ENCODE assay signal across 8 mouse cellular contexts in the genomic region with DNA sequence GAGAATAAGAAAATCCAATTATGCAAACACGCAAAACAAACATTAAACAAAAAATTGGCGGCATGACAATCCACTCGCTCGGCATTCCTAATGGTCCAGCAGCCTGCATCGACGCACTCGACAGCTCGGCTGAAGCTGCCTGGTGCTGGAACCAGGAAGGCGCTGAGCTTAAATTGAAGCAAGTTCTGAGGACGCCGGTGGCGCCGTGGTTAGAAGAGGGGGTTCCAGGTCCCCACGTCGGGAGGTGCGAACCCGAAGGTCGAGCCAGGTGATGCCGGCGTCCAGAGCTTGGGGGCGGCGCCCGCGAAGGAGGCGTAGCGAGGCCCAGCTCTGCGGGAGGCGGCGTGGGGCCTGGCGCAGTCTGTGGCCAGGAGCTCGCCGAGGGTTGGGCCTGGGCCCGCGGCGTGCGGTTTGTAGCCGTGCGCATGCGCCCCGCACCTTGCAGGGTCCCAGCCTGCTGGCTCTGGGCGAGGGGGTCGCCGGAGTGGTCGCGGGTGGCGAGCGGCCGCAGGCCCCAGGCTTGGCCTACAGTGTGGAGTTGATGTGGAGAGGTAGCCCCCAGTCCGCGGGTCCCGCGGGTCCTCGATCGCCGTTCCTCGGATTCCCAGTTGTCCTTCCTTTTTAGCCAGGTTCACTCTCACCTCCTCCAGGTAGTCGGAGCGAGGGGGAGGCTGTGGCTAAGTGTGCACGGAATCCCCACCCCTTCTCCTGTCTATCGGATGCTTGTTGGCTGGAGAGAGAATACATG. TPM values are rescaled to one million over a fixed set of nuclear protein-coding genes. Genes with fewer than 3 reads are reported as not detected.
DNase-seq lines count a peak whose midpoint lies in the region; ATAC-seq lines count a peak whose summit lies in the region.

No protein-coding gene starts in this region.

- ATAC-seq in inflammation-experienced regulatory T-cells, adult 6 months = peak; percentile 78

- peaks cover 28% of the 10 kb centered on the region for H3K4me1 ChIP-seq in megakaryocyte, embryonic 14.5 days

- DNase-seq in adrenal gland, adult (ENCODE audit: inconsistent age in 2 of 2, low spot score in 1 of 2) = peak; percentile 82 to 96
- peak; percentile 95 for DNase-seq in embryo, embryonic 10 days (ENCODE audit: low spot score)
- peak; percentile 65 for DNase-seq in gastrocnemius, postnatal 10 days
- DNase-seq in left cerebral cortex, adult 9 months (ENCODE audit: low spot score in 2 of 2) = peak; percentile 30 to 77
- DNase-seq in right cerebral cortex, postnatal 14 days = peak; percentile 63
- DNase-seq in yolk sac, embryonic 10.5 days (ENCODE audit: low spot score) = peak; percentile 91

- H3K4me3 ChIP-seq in megakaryocyte, embryonic 14.5 days (replicated peaks) = peak overlapping the region; percentile 97

- no peaks in the 10 kb centered on the region for H3K36me3 ChIP-seq in megakaryocyte, embryonic 14.5 days (replicated peaks; ENCODE audit: low read length)

- peaks cover 33% of the 10 kb centered on the region for H3K27me3 ChIP-seq in megakaryocyte, embryonic 14.5 days (replicated peaks)

- no peaks in the 10 kb centered on the region for H3K9me3 ChIP-seq in megakaryocyte, embryonic 14.5 days

RNA-seq across cellular contexts. Expression of gene Shox2, which starts 4.1 kb away (rescaled TPM):
- total RNA-seq in gastrocnemius, postnatal 10 days (2021) = 1 to 10 TPM; 5.1 to 8.5 TPM
- not detected for polyA plus RNA-seq in inflammation-experienced regulatory T-cells, adult 6 months (2017; shearing (Covaris generic))
- polyA plus RNA-seq in megakaryocyte, embryonic 14.5 days (2012; ENCODE audit: insufficient read depth, low replicate concordance) = 0.20 and 2.2 TPM in 2 replicates

RNA-seq across cellular contexts. Expression of gene Rsrc1, which starts 4.5 kb away (rescaled TPM):
- total RNA-seq in gastrocnemius, postnatal 10 days (2021) = 10 to 100 TPM; 21.9 to 22.8 TPM
- polyA plus RNA-seq in inflammation-experienced regulatory T-cells, adult 6 months (2017; shearing (Covaris generic)) = 10 to 100 TPM; 43.1 to 52.8 (median 44.0) TPM
- 2.0 and 15.3 TPM in 2 replicates for polyA plus RNA-seq in megakaryocyte, embryonic 14.5 days (2012; ENCODE audit: insufficient read depth, low replicate concordance)

Comparison
In these comparisons a context has a peak if more than half of its experiments do, and no peak if none do; other contexts are left out.
1. Peak in every context shown above with its lines: DNase-seq, ATAC-seq and H3K4me3 ChIP-seq.